Mouse (Mus musculus) neural tube, embryonic 11.5 days (tissue): ENCODE measurements around the gene Alppl2. TPM values are rescaled to one million over a fixed set of nuclear protein-coding genes. Genes with fewer than 3 reads are reported as not detected.
A peak's percentile ranks its signal among the peaks of the same experiment; 100 is the strongest.

Experiments used
- ATAC-seq: fragments of 200-750 bp; cut with Nextera tagmentation; 2 replicates; pipeline ENCODE4 v1.8.0; 2017; ENCODE audit warnings: moderate number of reproducible peaks, mild to moderate bottlenecking, moderate TSS enrichment, moderate library complexity; ENCODE audit not compliant: insufficient read depth, low FRiP score, low TSS enrichment
- DNase-seq: peaks from one replicate; pipeline ENCODE4 v3.0.0-alpha.2; 2015; ENCODE audit warnings: low spot score
- H3K27ac ChIP-seq: fragments of 300-500 bp; sonication (generic); 2 replicates; pipeline ENCODE4 v1.5.1; 2014; ENCODE audit warnings: low read depth, mild to moderate bottlenecking, low read length
- H3K27me3 ChIP-seq: fragments of 300-500 bp; sonication (generic); 2 replicates; pipeline ENCODE4 v1.6.1; 2014; ENCODE audit warnings: mild to moderate bottlenecking, low read length, mixed read lengths; ENCODE audit not compliant: control insufficient read depth, insufficient read depth
- H3K36me3 ChIP-seq: fragments of 300-500 bp; sonication (generic); 2 replicates; pipeline ENCODE4 v1.6.1; 2014; ENCODE audit warnings: mild to moderate bottlenecking, low read length, moderate library complexity, mixed read lengths; ENCODE audit not compliant: control insufficient read depth, insufficient read depth
- H3K4me1 ChIP-seq: fragments of 300-500 bp; sonication (generic); 2 replicates; pipeline ENCODE4 v1.6.1; 2014; ENCODE audit warnings: low read length, mixed read lengths; ENCODE audit not compliant: control insufficient read depth, insufficient read depth
- H3K4me2 ChIP-seq: fragments of 300-500 bp; sonication (generic); 2 replicates; pipeline ENCODE4 v1.6.1; 2014; ENCODE audit warnings: low read depth, mild to moderate bottlenecking, moderate library complexity
- H3K4me3 ChIP-seq: fragments of 300-500 bp; sonication (generic); 2 replicates; pipeline ENCODE4 v1.5.1; 2014; ENCODE audit warnings: low read depth, low read length
- H3K9ac ChIP-seq: fragments of 300-500 bp; sonication (generic); 2 replicates; pipeline ENCODE4 v1.6.1; 2014; ENCODE audit warnings: mild to moderate bottlenecking, low read length
- H3K9me3 ChIP-seq: fragments of 300-500 bp; sonication (generic); 2 replicates; pipeline ENCODE4 v1.6.1; 2016; ENCODE audit warnings: low read length; ENCODE audit not compliant: control insufficient read depth
- WGBS: fragments of 180-500 bp; shearing (Covaris S2); extraction: QIAGEN DNeasy Blood & Tissue Kit; methylation state at CpG from one replicate; pipeline ENCODE4 v1.1.7; 2014; 5-methylcytosine and 5-hydroxymethylcytosine counted together
- polyA plus RNA-seq: library from polyadenylated mRNA; unstranded; fragments of >200 nt; fragmentation: Nextera tagmentation; extraction: Ambion mirVana; gene quantifications from 2 replicates; pipeline ENCODE4 v1.2.1, GENCODE M21; 2014

Alppl2 gene
- polyA plus RNA-seq, result not detected in 2 replicates

- DNase-seq (no peak), ATAC-seq (no peak)
- Histone ChIP-seq H3K27ac (no peak within 1 kb of the TSS), H3K9ac (no peak within 1 kb of the TSS), H3K4me3 (no peak within 1 kb of the TSS), H3K27me3 (no peaks in the 10 kb centered on the region), H3K4me2 (no peak within 1 kb of the TSS), H3K4me1 (no peaks in the 10 kb centered on the region), H3K9me3 (no peaks in the 10 kb centered on the region), H3K36me3 (no peaks in the 10 kb centered on the region)
- WGBS, result 78% methylated on average over 4 of the region's 4 CpGs
Observed at GRCm38 (mm10) chr1:87089828-87090227, at the start of gene Alppl2. Gene Alppl2 (minus strand): TSS chr1:87089928.

GRCm38 (mm10) chr1:87131803-87132202, 42.1 kb upstream of the Alppl2 start:
- H3K9me3 ChIP-seq, result no peaks in the 10 kb centered on the region
- H3K27me3 ChIP-seq, result peaks cover 13% of the 10 kb centered on the region
- WGBS, result 85% methylated on average over 4 of the region's 4 CpGs
- H3K9ac ChIP-seq, result no peak overlapping the region
- DNase-seq (no peak), ATAC-seq (no peak)
- H3K4me3 ChIP-seq, result no peak overlapping the region
- H3K4me1 ChIP-seq, result no peaks in the 10 kb centered on the region
- H3K36me3 ChIP-seq, result no peaks in the 10 kb centered on the region
- H3K4me2 ChIP-seq, result no peak overlapping the region
- no peak overlapping the region for H3K27ac ChIP-seq

GRCm38 (mm10) chr1:87127206-87128030, 37.7 kb upstream of the Alppl2 start:
- DNase-seq, result no peak
- ATAC-seq, result no peak

DNA sequence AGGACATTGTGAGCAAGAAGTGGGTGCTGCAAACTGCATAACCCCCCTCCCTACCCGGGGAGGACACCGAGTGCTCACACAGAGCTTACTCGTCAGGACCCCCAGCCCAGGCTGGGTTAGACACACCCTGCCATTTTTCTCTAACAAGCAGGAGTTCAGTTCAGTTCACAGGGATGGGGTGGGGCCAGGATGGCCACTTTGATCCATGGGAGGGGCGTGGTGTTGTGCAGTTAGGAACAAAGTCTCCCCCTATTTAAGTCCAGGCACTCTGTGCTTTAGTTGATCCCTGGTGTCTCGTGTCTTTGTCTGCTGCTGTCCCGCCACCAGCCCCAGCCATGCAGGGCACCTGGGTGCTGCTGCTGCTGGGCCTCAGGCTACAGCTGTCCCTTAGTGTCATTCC, 34.9 kb upstream of the Alppl2 start, which contains the start of gene Akp3:
Akp3 (plus strand) TSS at position 301 of the 400 bp plus-strand sequence.
- Histone ChIP-seq H3K4me2 (no peak within 1 kb of the TSS), H3K9ac (no peak within 1 kb of the TSS), H3K27ac (no peak within 1 kb of the TSS), H3K4me3 (no peak within 1 kb of the TSS), H3K4me1 (no peaks in the 10 kb centered on the region), H3K27me3 (peaks cover 20% of the 10 kb centered on the region), H3K36me3 (no peaks in the 10 kb centered on the region), H3K9me3 (no peaks in the 10 kb centered on the region)
- WGBS, result 55% methylated on average over 6 of the region's 6 CpGs
- ATAC-seq, result no peak
- no peak for DNase-seq

More at GRCm38 (mm10) chr1:87127206-87128030, 37.7 kb upstream of the Alppl2 start:
- Histone ChIP-seq H3K27ac (no peak overlapping the region), H3K4me3 (no peak overlapping the region), H3K9ac (no peak overlapping the region), H3K9me3 (no peaks in the 10 kb centered on the region), H3K27me3 (peaks cover 20% of the 10 kb centered on the region), H3K36me3 (no peaks in the 10 kb centered on the region), H3K4me1 (no peaks in the 10 kb centered on the region), H3K4me2 (0 out of 2 replicates have a peak overlapping the region, but pooled peaks have one; percentile 17)
- 7% methylated on average over 37 of the region's 43 CpGs for WGBS

- Histone ChIP-seq H3K4me2 (no peak overlapping the region), H3K4me1 (no peaks in the 10 kb centered on the region), H3K9me3 (no peaks in the 10 kb centered on the region), H3K9ac (no peak overlapping the region), H3K27ac (no peak overlapping the region), H3K4me3 (no peak overlapping the region), H3K27me3 (no peaks in the 10 kb centered on the region), H3K36me3 (no peaks in the 10 kb centered on the region)
- DNase-seq (no peak), ATAC-seq (no peak)
- 83% methylated on average over 1 of the region's 1 CpGs for WGBS
Observed at GRCm38 (mm10) chr1:87114784-87115183, 25.1 kb upstream of the Alppl2 start.

DNA sequence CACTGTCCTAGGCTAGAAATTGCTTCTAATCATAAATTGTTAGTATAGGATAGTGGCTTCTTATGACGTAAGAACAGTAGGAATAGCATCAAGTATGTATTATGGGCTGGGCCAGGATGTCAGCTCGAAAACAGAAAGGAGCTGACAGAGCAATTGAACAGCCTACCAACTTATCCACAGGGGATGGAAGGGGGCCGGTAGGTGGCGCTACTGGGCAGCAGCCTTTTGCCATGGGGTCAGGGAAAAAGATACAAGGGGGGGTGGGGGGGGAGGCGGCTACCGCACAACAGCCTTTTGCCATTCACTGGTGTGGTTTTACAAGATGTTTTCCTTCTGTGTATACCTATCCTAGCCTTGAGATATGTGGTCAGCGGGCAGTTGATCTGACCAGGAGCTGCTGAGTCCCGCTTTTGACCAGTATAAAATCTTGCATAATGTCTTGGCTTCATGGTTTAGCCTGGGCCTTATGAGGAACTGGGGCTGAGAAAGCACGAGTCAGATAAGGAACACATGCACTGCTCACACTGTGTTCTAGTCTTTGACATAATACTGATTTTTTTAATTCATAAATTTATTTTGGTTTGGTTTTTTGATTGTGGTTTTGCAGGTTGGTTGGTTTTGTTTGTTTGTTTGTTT, 22.1 kb upstream of the Alppl2 start:
- H3K9ac ChIP-seq, result no peak overlapping the region
- WGBS, result 35% methylated on average over 9 of the region's 9 CpGs
- no peaks in the 10 kb centered on the region for H3K4me1 ChIP-seq
- H3K27ac ChIP-seq, result no peak overlapping the region
- no peak for ATAC-seq
- H3K4me3 ChIP-seq, result no peak overlapping the region
- peak; percentile 49 for DNase-seq
- no peaks in the 10 kb centered on the region for H3K27me3 ChIP-seq
- no peaks in the 10 kb centered on the region for H3K36me3 ChIP-seq
- H3K4me2 ChIP-seq, result no peak overlapping the region
- H3K9me3 ChIP-seq, result no peaks in the 10 kb centered on the region

- Histone ChIP-seq H3K4me1 (no peaks in the 10 kb centered on the region), H3K4me2 (no peak overlapping the region), H3K4me3 (no peak overlapping the region), H3K27ac (no peak overlapping the region), H3K36me3 (no peaks in the 10 kb centered on the region), H3K9ac (no peak overlapping the region), H3K9me3 (no peaks in the 10 kb centered on the region), H3K27me3 (no peaks in the 10 kb centered on the region)
- DNase-seq (no peak), ATAC-seq (no peak)
- WGBS, result 88% methylated on average over 4 of the region's 4 CpGs
Observed at GRCm38 (mm10) chr1:87108564-87108963, 18.8 kb upstream of the Alppl2 start.

- Histone ChIP-seq H3K36me3 (no peaks in the 10 kb centered on the region), H3K27ac (no peak overlapping the region), H3K27me3 (no peaks in the 10 kb centered on the region), H3K9ac (no peak overlapping the region), H3K4me2 (no peak overlapping the region), H3K4me3 (no peak overlapping the region), H3K9me3 (no peaks in the 10 kb centered on the region), H3K4me1 (no peaks in the 10 kb centered on the region)
- WGBS, result 82% methylated on average over 8 of the region's 8 CpGs
- DNase-seq (no peak), ATAC-seq (no peak)
Observed at GRCm38 (mm10) chr1:87106536-87106935, 16.8 kb upstream of the Alppl2 start.

GRCm38 (mm10) chr1:87103936-87104335, 14.2 kb upstream of the Alppl2 start:
- Histone ChIP-seq H3K27me3 (no peaks in the 10 kb centered on the region), H3K4me1 (no peaks in the 10 kb centered on the region), H3K36me3 (no peaks in the 10 kb centered on the region), H3K9me3 (no peaks in the 10 kb centered on the region), H3K9ac (no peak overlapping the region), H3K4me3 (no peak overlapping the region), H3K4me2 (no peak overlapping the region), H3K27ac (no peak overlapping the region)
- DNase-seq (no peak), ATAC-seq (no peak)
- 89% methylated on average over 1 of the region's 1 CpGs for WGBS
